Mouse (Mus musculus) C2C12 (cell line): ENCODE measurements around the gene 4933428M09Rik.

Source experiments
- CEBPB ChIP-seq: IDR thresholded peaks from one replicate; pipeline ENCODE4 v1.6.1; 2011; ENCODE audit warnings: low read depth, mild to moderate bottlenecking, control low read depth, moderate library complexity
- CTCF ChIP-seq: IDR thresholded peaks from one replicate; pipeline ENCODE4 v1.5.1; 2011; ENCODE audit not compliant: control insufficient read depth, insufficient read depth, insufficient read length
- MYOG ChIP-seq: IDR thresholded peaks from one replicate; pipeline ENCODE4 v1.6.1; 2011; ENCODE audit not compliant: control insufficient read depth, insufficient read length; ENCODE audit errors: extremely low read depth

GRCm38 (mm10) chrX:139217776-139218175, 38.7 kb downstream of the 4933428M09Rik start:
- no peak for TF ChIP-seq CTCF
- no peak for TF ChIP-seq CEBPB
- TF ChIP-seq MYOG = no peak
